Mouse (Mus musculus): ENCODE results near the gene Gm3317. TPM values are rescaled to one million over a fixed set of nuclear protein-coding genes. Genes with fewer than 3 reads are reported as not detected.
"Not testable (repeated sequence)": the region's sequence is repeated elsewhere in the genome, so short reads cannot be mapped to it uniquely, and the experiment has no call there.

Gene Gm3317
- total RNA-seq (2021) = not detected in 2 replicates
- long read RNA-seq = 0 reads

DNA sequence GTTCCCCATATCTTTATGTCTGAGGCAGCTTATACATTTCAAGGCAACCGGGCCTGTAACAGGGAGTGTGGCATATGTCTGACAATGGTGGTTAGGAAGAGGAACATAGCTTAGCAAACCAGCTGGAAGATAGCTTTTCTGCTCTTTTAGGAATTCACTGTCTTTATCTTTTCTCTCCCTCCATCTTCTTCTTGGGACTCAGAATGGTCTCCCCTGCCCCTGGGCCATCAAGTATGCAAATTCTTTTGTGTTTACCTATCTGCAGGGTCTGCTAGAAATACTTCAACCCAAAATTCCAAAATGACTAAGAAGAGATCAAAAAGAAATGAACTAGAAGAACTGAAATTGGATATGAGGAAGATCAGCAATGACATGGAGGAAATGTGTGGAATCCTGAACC is at the start of gene Gm3317:
Gene Gm3317, plus strand, starts transcription at position 301 of the 400 bp plus-strand sequence.
- not testable (repeated sequence) for DNase-seq

DNA sequence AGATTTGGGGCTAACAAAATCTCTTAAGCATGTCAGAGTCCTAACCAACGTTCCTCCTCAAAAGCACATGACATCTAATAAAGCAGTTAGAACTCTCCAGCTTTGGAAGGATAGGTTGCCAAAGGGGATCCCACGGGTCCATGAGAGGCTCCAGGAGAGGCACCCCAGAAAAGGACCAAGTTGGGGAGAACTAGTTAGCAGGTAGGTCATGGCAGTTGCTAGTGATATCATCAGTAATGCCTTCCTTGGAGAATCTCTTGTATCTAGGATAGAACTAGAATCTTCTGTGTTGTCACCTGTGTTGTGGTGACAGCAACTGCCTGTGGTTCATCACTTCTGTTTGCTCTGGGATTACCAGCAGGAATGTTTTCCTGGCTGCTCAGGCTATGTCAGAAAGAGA is 33.1 kb upstream of the Gm3317 start, which contains the start of gene Gm8279:
Gene Gm8279, plus strand, starts transcription at position 301 of the 400 bp plus-strand sequence.
- DNase-seq = not testable (repeated sequence)

DNA sequence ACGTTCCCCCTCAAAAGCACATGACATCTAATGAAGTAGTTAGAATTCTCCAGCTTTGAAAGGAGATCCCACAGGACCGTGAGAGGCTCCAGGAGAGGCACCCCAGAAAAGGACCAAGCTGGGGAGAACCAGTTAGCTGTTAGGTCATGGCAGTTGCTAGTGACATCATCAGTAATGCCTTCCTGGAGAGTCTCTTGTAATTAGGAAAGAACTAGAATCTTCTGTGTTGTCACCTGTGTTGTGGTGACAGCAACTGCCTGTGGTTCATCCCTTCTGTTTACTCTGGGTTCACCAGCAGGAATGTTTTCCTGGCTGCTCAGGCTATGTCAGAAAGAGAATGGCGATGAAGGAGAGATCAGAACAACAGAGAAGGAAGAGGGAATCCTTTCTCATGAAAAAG is 21.2 kb downstream of the Gm3317 start, which contains the start of gene Gm8271:
Gene Gm8271, plus strand, starts transcription at position 301 of the 400 bp plus-strand sequence.
- not testable (repeated sequence) for DNase-seq

Other genes starting within 250 kb of the Gm3317 start
- gene Gm8297, start 180.6 kb upstream of the Gm3317 start, total RNA-seq (2021) = not detected in 2 replicates
- gene Gm3298, start 148.6 kb upstream of the Gm3317 start, total RNA-seq (2021) = not detected in 2 replicates
- not detected in 2 replicates for gene 4930555G01Rik, start 113.9 kb upstream of the Gm3317 start, total RNA-seq (2021)
- not detected in 2 replicates for gene Gm8281, start 93.5 kb upstream of the Gm3317 start, total RNA-seq (2021)
- gene Gm8279, start 33.0 kb upstream of the Gm3317 start, total RNA-seq (2021) = not detected in 2 replicates
- gene Gm8271, start 21.3 kb downstream of the Gm3317 start, total RNA-seq (2021) = not detected in 2 replicates
- not detected in 2 replicates for gene Gm3526, start 96.0 kb downstream of the Gm3317 start, total RNA-seq (2021)
- not detected in 2 replicates for gene Gm3542, start 170.4 kb downstream of the Gm3317 start, total RNA-seq (2021)
- gene Gm3500, start 224.5 kb downstream of the Gm3317 start, total RNA-seq (2021) = not detected in 2 replicates

Measured in adrenal gland, postnatal 25 days (tissue).